Mouse (Mus musculus): ENCODE results near the gene Rimbp3. TPM values are rescaled to one million over a fixed set of nuclear protein-coding genes. Genes with fewer than 3 reads are reported as not detected.
A peak's percentile ranks its signal among the peaks of the same experiment; 100 is the strongest.

Rimbp3 gene
- polyA plus RNA-seq, 1 experiment from 2014 or later = 2.3 TPM

DNA sequence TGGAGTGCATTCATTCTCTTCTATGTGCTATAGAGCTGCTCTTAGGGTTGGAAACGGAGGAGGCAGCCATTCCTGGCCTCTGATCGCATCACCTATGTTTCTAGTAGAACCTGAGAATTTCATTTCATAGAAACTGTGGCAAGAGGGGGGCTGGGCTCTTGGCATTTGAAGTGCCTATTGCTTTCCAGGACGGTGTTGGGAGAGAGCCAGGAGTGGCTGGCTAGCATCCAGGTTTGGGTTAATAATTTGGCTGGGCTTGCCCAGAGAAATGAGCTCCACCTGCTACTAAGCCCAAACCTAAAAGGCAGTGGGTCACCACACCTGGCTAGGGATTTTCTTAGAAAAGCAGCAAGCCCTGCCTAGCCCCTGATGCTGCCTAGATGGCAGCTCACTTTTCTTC is 43.1 kb downstream of the Rimbp3 start:
- 74% methylated on average over 3 of the region's 3 CpGs for WGBS
- peaks cover 22% of the 10 kb centered on the region for H3K4me1 ChIP-seq (ENCODE audit: control insufficient read depth, insufficient read depth, low read length)
- H3K9ac ChIP-seq (ENCODE audit: low read depth, low read length) = no peak overlapping the region
- no peak overlapping the region for H3K27ac ChIP-seq (ENCODE audit: low read length)
- ATAC-seq = no peak
- H3K36me3 ChIP-seq (ENCODE audit: control insufficient read depth, insufficient read depth, low read length) = peaks cover 3% of the 10 kb centered on the region
- H3K27me3 ChIP-seq (ENCODE audit: control insufficient read depth, insufficient read depth, low read depth, low read length) = no peaks in the 10 kb centered on the region
- no peaks in the 10 kb centered on the region for H3K9me3 ChIP-seq (replicated peaks; ENCODE audit: control insufficient read depth, low read length, poor library complexity, severe bottlenecking)
- no peak overlapping the region for H3K4me2 ChIP-seq (ENCODE audit: low read length)
- H3K4me3 ChIP-seq (ENCODE audit: low read depth, low read length) = no peak overlapping the region

DNA sequence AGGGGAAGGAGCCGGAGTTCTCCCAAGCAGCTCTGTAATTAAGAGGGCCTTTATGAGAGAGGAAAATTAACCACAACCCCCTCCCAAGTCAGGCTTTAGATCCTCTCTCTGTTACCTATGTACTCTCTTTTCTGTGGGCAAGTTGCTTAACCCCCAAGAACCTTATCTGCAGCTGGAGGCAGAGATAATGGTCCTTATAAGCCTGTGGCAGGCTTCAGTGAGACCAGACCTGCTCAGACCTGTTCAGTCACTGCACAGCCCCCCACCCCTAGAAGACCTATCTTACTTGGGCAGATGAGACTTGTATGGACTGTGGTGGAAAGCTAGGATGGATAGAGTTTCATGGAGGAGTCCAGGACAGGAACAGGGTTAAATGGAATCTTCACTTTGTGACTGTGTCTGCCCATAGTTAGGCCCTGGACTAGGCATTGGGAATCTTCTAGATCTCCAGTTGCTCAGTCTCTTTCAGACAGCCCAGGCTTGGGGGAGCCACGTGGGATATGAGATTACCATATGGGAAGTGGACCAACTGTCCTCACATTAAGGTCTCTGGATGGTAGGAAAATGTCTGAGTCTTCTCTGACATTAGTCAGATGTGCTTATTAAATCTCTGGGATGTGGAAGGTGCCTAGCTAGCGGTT is 43.8 kb downstream of the Rimbp3 start:
- H3K4me1 ChIP-seq (ENCODE audit: control insufficient read depth, insufficient read depth, low read length) = peaks cover 22% of the 10 kb centered on the region
- no peaks in the 10 kb centered on the region for H3K9me3 ChIP-seq (replicated peaks; ENCODE audit: control insufficient read depth, low read length, poor library complexity, severe bottlenecking)
- peaks cover 3% of the 10 kb centered on the region for H3K36me3 ChIP-seq (ENCODE audit: control insufficient read depth, insufficient read depth, low read length)
- no peak overlapping the region for H3K4me3 ChIP-seq (ENCODE audit: low read depth, low read length)
- WGBS = 77% methylated on average over 3 of the region's 3 CpGs
- H3K27ac ChIP-seq (ENCODE audit: low read length) = no peak overlapping the region
- H3K4me2 ChIP-seq (ENCODE audit: low read length) = no peak overlapping the region
- no peak for ATAC-seq
- no peaks in the 10 kb centered on the region for H3K27me3 ChIP-seq (ENCODE audit: control insufficient read depth, insufficient read depth, low read depth, low read length)
- no peak overlapping the region for H3K9ac ChIP-seq (ENCODE audit: low read depth, low read length)

DNA sequence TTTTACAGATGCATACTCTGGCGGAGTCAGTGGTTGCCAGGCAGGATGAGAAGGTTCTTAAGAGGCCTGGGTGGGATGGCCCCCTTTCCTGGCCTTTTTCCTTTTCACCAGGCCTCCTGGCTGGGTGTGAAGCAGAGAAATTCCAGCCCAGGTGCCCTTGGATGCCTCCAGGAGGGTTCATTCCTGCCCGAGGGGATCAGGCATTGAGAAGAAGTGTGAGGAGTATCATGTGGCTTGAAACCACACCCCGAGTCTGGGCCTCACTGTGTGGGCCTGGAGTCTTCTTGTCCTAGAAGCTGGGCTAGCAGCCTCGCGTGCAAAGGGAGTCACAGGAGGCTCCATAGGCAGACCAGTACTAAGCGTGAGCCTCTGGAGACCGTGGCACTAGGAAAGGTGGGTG is 44.4 kb downstream of the Rimbp3 start:
- no peak overlapping the region for H3K9ac ChIP-seq (ENCODE audit: low read depth, low read length)
- peaks cover 22% of the 10 kb centered on the region for H3K4me1 ChIP-seq (ENCODE audit: control insufficient read depth, insufficient read depth, low read length)
- H3K4me3 ChIP-seq (ENCODE audit: low read depth, low read length) = no peak overlapping the region
- no peak for ATAC-seq
- H3K36me3 ChIP-seq (ENCODE audit: control insufficient read depth, insufficient read depth, low read length) = peaks cover 6% of the 10 kb centered on the region
- H3K27me3 ChIP-seq (ENCODE audit: control insufficient read depth, insufficient read depth, low read depth, low read length) = no peaks in the 10 kb centered on the region
- H3K9me3 ChIP-seq (replicated peaks; ENCODE audit: control insufficient read depth, low read length, poor library complexity, severe bottlenecking) = no peaks in the 10 kb centered on the region
- WGBS = 75% methylated on average over 7 of the region's 7 CpGs
- no peak overlapping the region for H3K4me2 ChIP-seq (ENCODE audit: low read length)
- no peak overlapping the region for H3K27ac ChIP-seq (ENCODE audit: low read length)

DNA sequence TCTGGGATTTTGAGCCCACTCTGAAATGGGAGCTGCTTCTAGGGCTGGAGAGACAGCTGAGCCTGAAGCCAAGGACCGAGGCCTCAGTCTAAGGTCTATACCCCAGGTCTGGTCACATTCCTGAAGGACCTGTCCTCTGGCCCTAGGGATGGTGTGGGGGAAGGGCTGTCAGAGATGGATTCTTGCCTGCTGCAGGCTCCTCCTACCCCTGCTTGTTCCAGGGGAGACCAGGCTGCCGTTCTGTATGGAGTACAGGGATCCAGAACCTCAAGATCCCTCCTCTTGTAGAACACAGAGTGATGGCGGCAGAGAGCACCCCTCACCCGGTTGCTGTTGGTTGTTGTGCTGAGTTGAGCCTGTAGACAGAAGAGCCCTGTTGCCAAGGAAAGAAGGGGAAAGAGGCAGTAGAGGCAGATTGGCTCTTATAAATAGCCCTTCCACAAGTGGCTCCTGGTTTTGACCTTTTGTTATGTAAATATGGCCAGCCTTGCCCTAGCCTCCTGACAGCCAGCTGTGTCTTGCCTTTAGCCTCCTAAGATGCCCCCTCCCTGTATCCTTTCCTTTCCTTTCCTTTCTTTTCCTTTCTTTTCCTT is 45.7 kb downstream of the Rimbp3 start:
- Histone ChIP-seq H3K9me3 (replicated peaks; ENCODE audit: control insufficient read depth, low read length, poor library complexity, severe bottlenecking) (no peaks in the 10 kb centered on the region), H3K27me3 (ENCODE audit: control insufficient read depth, insufficient read depth, low read depth, low read length) (no peaks in the 10 kb centered on the region), H3K9ac (ENCODE audit: low read depth, low read length) (no peak overlapping the region), H3K27ac (ENCODE audit: low read length) (no peak overlapping the region), H3K36me3 (ENCODE audit: control insufficient read depth, insufficient read depth, low read length) (peaks cover 15% of the 10 kb centered on the region), H3K4me2 (ENCODE audit: low read length) (no peak overlapping the region), H3K4me1 (ENCODE audit: control insufficient read depth, insufficient read depth, low read length) (peaks cover 22% of the 10 kb centered on the region), H3K4me3 (ENCODE audit: low read depth, low read length) (no peak overlapping the region)
- ATAC-seq = no peak
- WGBS = 22% methylated on average over 4 of the region's 4 CpGs

DNA sequence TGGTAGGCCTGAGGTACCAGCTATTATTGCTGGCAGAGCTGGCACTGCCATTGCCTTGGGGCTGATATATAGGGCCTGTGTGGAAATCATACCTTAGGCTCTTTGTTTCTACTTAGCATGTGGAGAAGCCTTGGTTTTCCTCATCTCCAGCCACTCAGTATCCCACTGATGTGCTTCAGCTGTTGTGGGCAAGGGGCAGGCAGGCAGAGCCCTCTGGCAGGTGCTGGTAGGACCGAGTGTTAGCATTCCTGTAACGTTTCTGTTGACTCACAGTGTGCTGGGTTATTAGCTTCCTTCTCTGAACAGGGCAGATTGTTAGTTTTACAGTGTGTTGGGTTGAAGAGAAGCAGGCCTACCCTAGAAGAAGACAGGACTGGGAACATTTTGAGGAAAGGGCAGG is 46.9 kb downstream of the Rimbp3 start:
- Histone ChIP-seq H3K4me2 (ENCODE audit: low read length) (no peak overlapping the region), H3K36me3 (ENCODE audit: control insufficient read depth, insufficient read depth, low read length) (peaks cover 18% of the 10 kb centered on the region), H3K9ac (ENCODE audit: low read depth, low read length) (no peak overlapping the region), H3K9me3 (replicated peaks; ENCODE audit: control insufficient read depth, low read length, poor library complexity, severe bottlenecking) (no peaks in the 10 kb centered on the region), H3K27me3 (ENCODE audit: control insufficient read depth, insufficient read depth, low read depth, low read length) (no peaks in the 10 kb centered on the region), H3K4me1 (ENCODE audit: control insufficient read depth, insufficient read depth, low read length) (peaks cover 22% of the 10 kb centered on the region), H3K27ac (ENCODE audit: low read length) (no peak overlapping the region), H3K4me3 (ENCODE audit: low read depth, low read length) (no peak overlapping the region)
- 91% methylated on average over 2 of the region's 2 CpGs for WGBS
- ATAC-seq = no peak

DNA sequence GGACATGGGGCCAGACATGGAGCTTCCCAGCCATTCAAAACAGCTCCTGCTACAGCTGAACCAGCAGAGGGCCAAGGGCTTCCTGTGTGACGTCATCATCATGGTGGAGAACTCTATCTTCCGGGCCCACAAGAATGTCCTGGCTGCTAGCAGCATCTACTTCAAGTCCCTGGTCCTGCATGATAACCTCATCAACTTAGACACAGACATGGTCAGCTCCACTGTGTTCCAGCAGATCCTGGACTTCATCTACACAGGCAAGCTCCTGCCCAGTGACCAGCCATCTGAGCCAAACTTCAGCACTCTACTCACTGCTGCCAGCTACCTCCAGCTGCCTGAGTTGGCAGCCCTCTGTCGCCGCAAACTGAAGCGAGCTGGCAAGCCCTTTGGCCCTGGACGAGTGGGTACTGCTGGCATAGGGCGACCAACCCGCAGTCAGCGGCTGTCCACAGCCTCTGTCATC is 49.0 kb downstream of the Rimbp3 start:
- peak; percentile 13; the same call in 1 of the 2 replicates for ATAC-seq

DNA sequence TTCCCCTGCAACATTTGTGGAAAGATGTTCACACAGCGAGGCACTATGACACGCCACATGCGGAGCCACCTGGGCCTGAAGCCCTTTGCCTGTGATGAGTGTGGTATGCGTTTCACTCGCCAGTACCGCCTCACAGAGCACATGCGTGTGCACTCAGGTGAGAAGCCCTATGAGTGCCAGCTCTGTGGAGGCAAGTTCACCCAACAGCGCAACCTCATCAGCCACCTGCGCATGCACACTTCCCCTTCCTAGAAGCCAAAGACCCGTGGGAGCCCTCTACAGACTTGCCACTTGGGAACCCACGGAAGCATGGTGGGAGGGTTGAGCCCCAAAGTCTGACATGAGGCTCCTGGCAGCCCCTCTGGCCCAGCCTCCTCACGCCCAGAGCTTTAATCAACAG is 50.5 kb downstream of the Rimbp3 start:
- H3K4me1 ChIP-seq (ENCODE audit: control insufficient read depth, insufficient read depth, low read length) = peaks cover 6% of the 10 kb centered on the region
- H3K4me3 ChIP-seq (ENCODE audit: low read depth, low read length) = no peak overlapping the region
- H3K9ac ChIP-seq (ENCODE audit: low read depth, low read length) = no peak overlapping the region
- no peak overlapping the region for H3K4me2 ChIP-seq (ENCODE audit: low read length)
- WGBS = 98% methylated on average over 12 of the region's 12 CpGs
- H3K9me3 ChIP-seq (replicated peaks; ENCODE audit: control insufficient read depth, low read length, poor library complexity, severe bottlenecking) = no peaks in the 10 kb centered on the region
- no peak for ATAC-seq
- H3K27me3 ChIP-seq (ENCODE audit: control insufficient read depth, insufficient read depth, low read depth, low read length) = no peaks in the 10 kb centered on the region
- no peak overlapping the region for H3K27ac ChIP-seq (ENCODE audit: low read length)
- H3K36me3 ChIP-seq (ENCODE audit: control insufficient read depth, insufficient read depth, low read length) = peaks cover 18% of the 10 kb centered on the region

More for the DNA sequence above, 49.0 kb downstream of the Rimbp3 start:
- no peak overlapping the region for H3K4me3 ChIP-seq (ENCODE audit: low read depth, low read length)
- no peaks in the 10 kb centered on the region for H3K27me3 ChIP-seq (ENCODE audit: control insufficient read depth, insufficient read depth, low read depth, low read length)
- WGBS = 93% methylated on average over 9 of the region's 9 CpGs
- H3K36me3 ChIP-seq (ENCODE audit: control insufficient read depth, insufficient read depth, low read length) = peaks cover 18% of the 10 kb centered on the region
- no peaks in the 10 kb centered on the region for H3K9me3 ChIP-seq (replicated peaks; ENCODE audit: control insufficient read depth, low read length, poor library complexity, severe bottlenecking)
- H3K4me1 ChIP-seq (ENCODE audit: control insufficient read depth, insufficient read depth, low read length) = peaks cover 12% of the 10 kb centered on the region
- H3K4me2 ChIP-seq (ENCODE audit: low read length) = no peak overlapping the region
- no peak overlapping the region for H3K9ac ChIP-seq (ENCODE audit: low read depth, low read length)
- no peak overlapping the region for H3K27ac ChIP-seq (ENCODE audit: low read length)

DNA sequence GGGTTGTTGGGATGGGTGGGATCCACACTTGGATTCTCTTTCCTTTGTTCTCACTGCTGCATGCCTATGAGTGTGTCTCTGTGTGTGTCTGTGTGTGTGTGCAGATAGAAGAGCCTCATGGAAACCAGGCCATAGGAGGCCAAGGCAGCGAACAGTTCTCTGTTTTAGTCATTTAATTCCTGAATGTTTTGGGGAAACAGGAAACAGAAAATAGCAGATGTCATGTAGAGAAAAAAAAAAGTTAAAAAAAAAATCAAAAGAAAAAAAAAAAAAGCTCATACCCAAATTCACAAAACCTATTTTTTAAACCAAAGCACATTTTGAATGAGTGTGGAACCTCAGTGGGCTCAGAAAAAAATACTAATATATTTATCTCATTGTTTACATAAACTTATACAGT is 52.9 kb downstream of the Rimbp3 start:
- Histone ChIP-seq H3K36me3 (ENCODE audit: control insufficient read depth, insufficient read depth, low read length) (peaks cover 16% of the 10 kb centered on the region; the same call in 1 of the 2 replicates), H3K4me1 (ENCODE audit: control insufficient read depth, insufficient read depth, low read length) (no peaks in the 10 kb centered on the region), H3K4me3 (ENCODE audit: low read depth, low read length) (no peak overlapping the region), H3K27me3 (ENCODE audit: control insufficient read depth, insufficient read depth, low read depth, low read length) (no peaks in the 10 kb centered on the region), H3K9ac (ENCODE audit: low read depth, low read length) (no peak overlapping the region), H3K27ac (ENCODE audit: low read length) (no peak overlapping the region), H3K4me2 (ENCODE audit: low read length) (no peak overlapping the region), H3K9me3 (replicated peaks; ENCODE audit: control insufficient read depth, low read length, poor library complexity, severe bottlenecking) (no peaks in the 10 kb centered on the region)
- ATAC-seq = no peak
- WGBS = 90% methylated on average over 1 of the region's 1 CpGs
